Mouse (Mus musculus): ENCODE data around the gene Atp4a. TPM values are rescaled to one million over a fixed set of nuclear protein-coding genes. Genes with fewer than 3 reads are reported as not detected.

The Atp4a gene
- 0.50 and 0.60 TPM in 2 replicates for polyA plus RNA-seq (2016; fragmentation: Nextera tagmentation; extraction: Ambion mirVana)

DNA sequence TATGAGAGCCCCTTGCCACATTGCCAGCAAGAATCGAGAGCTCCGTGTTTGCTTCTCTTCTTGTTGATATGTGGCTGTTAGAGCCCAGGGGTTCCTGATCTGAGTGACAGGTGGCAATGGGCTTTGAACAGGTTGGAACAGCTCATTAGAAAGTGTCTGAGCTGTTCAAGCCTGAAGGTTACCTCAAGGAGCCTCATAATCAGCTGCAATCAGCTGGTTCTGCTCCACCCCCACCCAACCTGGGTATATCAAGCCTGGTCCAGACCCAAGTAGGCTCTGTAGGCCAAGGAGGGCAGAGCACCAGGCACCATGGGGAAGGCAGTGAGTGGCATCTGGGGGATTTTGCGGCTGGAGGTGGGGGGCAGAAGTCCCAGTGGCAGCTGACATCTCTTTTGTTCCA lies at the start of gene Atp4a:
Gene Atp4a, plus strand, starts transcription at position 268 of the 400 bp plus-strand sequence.
- no peak within 1 kb of the TSS for H3K4me2 ChIP-seq
- 0 out of 2 replicates have a peak, but pooled peaks cover under 1% of the 10 kb centered on the region for H3K4me1 ChIP-seq (replicated peaks)
- no peak within 1 kb of the TSS for H3K4me3 ChIP-seq (replicated peaks)
- H3K9me3 ChIP-seq: no peaks in the 10 kb centered on the region
- H3K27me3 ChIP-seq: peaks cover 27% of the 10 kb centered on the region
- H3K27ac ChIP-seq: no peak within 1 kb of the TSS
- WGBS: 77% methylated on average over 3 of the region's 3 CpGs
- no peak within 1 kb of the TSS for H3K9ac ChIP-seq (replicated peaks)
- no peaks in the 10 kb centered on the region for H3K36me3 ChIP-seq
- ATAC-seq (ENCODE audit: insufficient number of reproducible peaks, insufficient read depth, low FRiP score, low TSS enrichment, low read depth): no peak

DNA sequence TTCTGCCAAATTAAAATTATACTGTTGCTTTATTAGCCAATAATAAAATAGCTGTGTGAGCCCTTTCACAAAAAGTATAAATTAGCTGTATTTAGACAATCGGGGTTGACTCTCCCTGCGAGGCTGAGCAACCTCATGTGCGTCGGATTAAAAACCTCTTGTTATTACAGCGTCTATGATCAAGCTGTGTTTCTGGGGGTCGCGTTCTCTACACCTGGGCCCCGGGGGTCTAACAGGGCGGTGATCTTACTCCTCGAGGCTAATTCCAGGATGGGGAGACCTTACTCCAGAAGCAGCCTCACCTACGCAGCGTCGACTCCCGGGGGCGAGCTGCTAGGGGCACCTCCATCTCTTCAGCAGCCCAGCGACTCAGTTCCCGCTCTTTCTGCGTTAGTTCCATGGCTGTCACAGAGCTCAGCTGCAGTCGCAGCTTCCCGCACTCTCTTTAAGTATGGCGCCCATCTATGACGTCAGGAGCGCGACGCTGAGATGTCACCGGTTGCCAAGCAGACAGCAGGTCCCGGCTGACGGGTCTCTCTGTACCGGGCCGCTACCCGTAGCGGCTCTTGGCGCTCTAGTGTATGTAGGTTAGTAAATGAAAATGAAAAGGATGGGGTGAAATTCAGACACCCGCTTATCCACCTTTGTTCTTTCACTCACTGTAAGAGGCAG lies 47.3 kb upstream of the Atp4a start, which contains the start of gene Haus5:
Gene Haus5, minus strand, starts transcription at position 466 of the 672 bp plus-strand sequence.
- H3K36me3 ChIP-seq: peaks cover 29% of the 10 kb centered on the region
- H3K27me3 ChIP-seq: no peaks in the 10 kb centered on the region
- no peaks in the 10 kb centered on the region for H3K9me3 ChIP-seq
- peak within 1 kb of the TSS; percentile 81 for H3K4me2 ChIP-seq
- H3K4me3 ChIP-seq (replicated peaks): peak within 1 kb of the TSS; percentile 64
- peak within 1 kb of the TSS; percentile 41; the same call in 1 of the 2 replicates for H3K27ac ChIP-seq
- peaks cover 8% of the 10 kb centered on the region for H3K4me1 ChIP-seq (replicated peaks)
- WGBS: under 1% methylated on average over 34 of the region's 34 CpGs
- peak within 1 kb of the TSS; percentile 70 for H3K9ac ChIP-seq (replicated peaks)
- ATAC-seq (ENCODE audit: insufficient number of reproducible peaks, insufficient read depth, low FRiP score, low TSS enrichment, low read depth): peak; percentile 86

DNA sequence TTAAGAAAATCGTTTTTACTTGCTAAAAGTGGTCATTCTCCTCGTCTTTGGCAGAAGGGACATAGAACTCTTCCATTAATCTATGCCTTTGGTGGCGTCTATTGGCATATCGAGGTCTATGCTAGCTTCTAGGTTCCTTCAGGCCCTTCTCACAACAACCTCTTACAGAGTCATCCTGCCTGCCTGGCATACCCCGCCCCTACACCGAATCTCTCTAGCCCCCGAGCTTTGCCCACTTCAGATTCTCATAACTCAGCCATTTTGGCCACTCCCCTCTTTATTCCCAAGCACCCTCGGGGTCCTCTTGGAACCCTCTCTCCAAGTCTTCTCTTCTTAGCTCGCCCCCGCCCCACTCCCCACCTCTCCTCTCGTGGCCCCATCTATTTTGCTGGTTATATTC lies 46.7 kb upstream of the Atp4a start:
- H3K4me2 ChIP-seq: peak overlapping the region; percentile 81
- ATAC-seq (ENCODE audit: insufficient number of reproducible peaks, insufficient read depth, low FRiP score, low TSS enrichment, low read depth): no peak; the same call in 1 of the 2 replicates
- H3K9me3 ChIP-seq: no peaks in the 10 kb centered on the region
- peak overlapping the region; percentile 41; the same call in 1 of the 2 replicates for H3K27ac ChIP-seq
- H3K9ac ChIP-seq (replicated peaks): peak overlapping the region; percentile 70
- peak overlapping the region; percentile 64 for H3K4me3 ChIP-seq (replicated peaks)
- 7% methylated on average over 11 of the region's 11 CpGs for WGBS
- peaks cover 23% of the 10 kb centered on the region for H3K36me3 ChIP-seq
- H3K27me3 ChIP-seq: no peaks in the 10 kb centered on the region
- H3K4me1 ChIP-seq (replicated peaks): peaks cover 8% of the 10 kb centered on the region

DNA sequence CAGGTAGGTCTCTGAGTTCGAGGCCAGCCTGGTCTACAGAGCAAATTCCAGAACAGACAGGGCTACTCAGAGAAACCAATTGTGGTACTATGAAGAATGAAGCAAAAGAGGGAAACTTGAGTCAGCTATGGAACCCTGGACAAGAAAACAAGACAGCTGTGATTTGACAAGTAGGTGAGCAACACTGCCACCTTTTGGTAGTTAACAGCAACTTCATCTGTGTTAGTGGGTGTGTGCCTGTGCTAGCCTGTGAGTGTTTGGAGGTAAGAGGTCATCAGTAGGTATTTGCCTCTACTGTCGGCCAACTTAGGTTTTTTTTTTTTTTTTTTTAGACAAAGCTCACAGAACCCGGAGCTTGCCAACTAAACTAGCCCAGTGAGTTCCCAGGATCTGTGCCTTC lies 42.8 kb upstream of the Atp4a start:
- WGBS: 41% methylated on average over 3 of the region's 3 CpGs
- ATAC-seq (ENCODE audit: insufficient number of reproducible peaks, insufficient read depth, low FRiP score, low TSS enrichment, low read depth): no peak
- no peaks in the 10 kb centered on the region for H3K9me3 ChIP-seq
- H3K4me2 ChIP-seq: no peak overlapping the region
- peaks cover 6% of the 10 kb centered on the region for H3K4me1 ChIP-seq (replicated peaks)
- no peak overlapping the region for H3K9ac ChIP-seq (replicated peaks)
- H3K4me3 ChIP-seq (replicated peaks): no peak overlapping the region
- H3K27ac ChIP-seq: no peak overlapping the region
- H3K27me3 ChIP-seq: no peaks in the 10 kb centered on the region; the same call in 1 of the 2 replicates
- H3K36me3 ChIP-seq: no peaks in the 10 kb centered on the region

DNA sequence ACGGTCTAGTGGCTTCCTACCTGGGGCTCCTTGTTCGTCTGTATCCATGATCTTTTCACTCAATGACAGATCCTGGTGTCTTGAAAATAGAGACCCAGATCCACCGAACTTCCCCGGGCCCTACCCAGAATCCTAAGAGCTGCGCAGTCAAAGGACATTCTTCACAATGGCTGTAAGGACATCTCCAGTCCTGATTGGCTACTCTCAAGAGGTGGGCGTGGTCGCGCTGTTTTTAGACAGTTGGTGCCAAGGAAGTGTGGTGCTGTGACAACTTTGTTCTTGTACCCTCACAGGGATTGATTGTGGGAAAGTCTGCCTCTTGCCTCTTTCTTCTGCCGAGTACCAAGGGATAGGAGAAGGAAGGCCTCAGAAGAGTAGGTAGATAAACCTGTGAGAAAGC lies 40.5 kb upstream of the Atp4a start, which contains the start of gene Pmis2:
Gene Pmis2, minus strand, starts transcription at position 126 of the 400 bp plus-strand sequence.
- 60% methylated on average over 9 of the region's 9 CpGs for WGBS
- Histone ChIP-seq H3K27me3 (no peaks in the 10 kb centered on the region; the same call in 1 of the 2 replicates), H3K4me2 (no peak within 1 kb of the TSS), H3K9me3 (no peaks in the 10 kb centered on the region), H3K4me3 (replicated peaks) (no peak within 1 kb of the TSS), H3K36me3 (no peaks in the 10 kb centered on the region), H3K9ac (replicated peaks) (no peak within 1 kb of the TSS), H3K4me1 (replicated peaks) (no peaks in the 10 kb centered on the region), H3K27ac (no peak within 1 kb of the TSS)
- ATAC-seq (ENCODE audit: insufficient number of reproducible peaks, insufficient read depth, low FRiP score, low TSS enrichment, low read depth): no peak

DNA sequence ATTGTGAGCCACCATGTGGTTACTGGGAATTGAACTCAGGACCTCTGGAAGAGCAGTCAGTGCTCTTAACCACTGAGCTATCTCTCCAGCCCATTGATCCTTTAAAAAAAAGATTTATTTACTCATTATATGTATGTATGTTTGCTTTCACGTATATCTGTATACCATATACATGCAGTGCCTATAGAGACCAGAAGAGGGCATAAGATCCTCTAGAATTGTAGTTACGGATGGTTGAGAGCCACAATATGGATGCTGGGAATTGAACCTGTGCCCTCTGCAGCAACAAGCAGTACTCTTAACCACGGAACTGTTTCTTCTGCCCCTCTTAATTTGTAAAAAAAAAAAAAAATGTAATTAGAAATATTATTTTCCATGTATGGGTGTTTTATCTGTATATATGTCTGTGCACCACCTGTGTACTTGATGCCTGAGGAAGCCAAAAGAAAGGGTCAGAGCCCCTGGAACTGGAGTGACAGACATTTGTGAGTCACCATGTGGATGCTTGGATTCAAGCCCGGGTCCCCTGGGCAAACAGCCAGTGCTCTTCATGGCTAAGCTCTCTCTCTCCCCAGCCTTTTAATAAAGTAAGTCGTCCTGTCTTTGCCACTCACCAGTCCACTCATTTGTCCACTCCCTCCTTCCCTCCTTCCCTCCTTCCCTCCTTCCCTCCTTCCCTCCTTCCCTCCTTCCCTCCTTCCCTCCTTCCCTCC lies 33.6 kb upstream of the Atp4a start:
- Histone ChIP-seq H3K9me3 (no peaks in the 10 kb centered on the region), H3K4me3 (replicated peaks) (no peak overlapping the region), H3K27me3 (no peaks in the 10 kb centered on the region), H3K9ac (replicated peaks) (no peak overlapping the region), H3K27ac (no peak overlapping the region), H3K36me3 (no peaks in the 10 kb centered on the region), H3K4me1 (replicated peaks) (no peaks in the 10 kb centered on the region), H3K4me2 (no peak overlapping the region)
- 72% methylated on average over 5 of the region's 5 CpGs for WGBS
- no peak for ATAC-seq (ENCODE audit: insufficient number of reproducible peaks, insufficient read depth, low FRiP score, low TSS enrichment, low read depth)

DNA sequence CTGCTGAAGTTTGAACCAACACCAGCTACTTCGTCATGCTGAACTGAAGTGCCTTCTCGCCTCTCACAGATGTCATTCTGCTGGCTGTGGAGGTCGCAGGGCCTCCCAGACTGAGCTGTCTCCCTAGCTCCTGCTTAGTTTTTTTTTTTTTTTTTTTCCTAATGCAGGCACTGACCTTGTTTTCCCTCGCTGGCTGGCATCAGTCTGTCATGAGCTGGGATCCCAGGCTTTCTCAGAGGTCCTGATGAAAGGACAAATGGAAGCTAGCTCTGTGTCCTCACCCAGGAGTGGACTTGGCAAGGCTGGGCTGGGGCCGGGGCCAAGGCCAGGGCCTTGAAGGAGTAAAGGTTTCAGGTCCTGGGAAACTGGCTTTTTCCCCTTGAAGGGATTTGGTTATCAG lies 30.1 kb upstream of the Atp4a start:
- WGBS: 64% methylated on average over 5 of the region's 5 CpGs
- no peak for ATAC-seq (ENCODE audit: insufficient number of reproducible peaks, insufficient read depth, low FRiP score, low TSS enrichment, low read depth)
- H3K27ac ChIP-seq: no peak overlapping the region

DNA sequence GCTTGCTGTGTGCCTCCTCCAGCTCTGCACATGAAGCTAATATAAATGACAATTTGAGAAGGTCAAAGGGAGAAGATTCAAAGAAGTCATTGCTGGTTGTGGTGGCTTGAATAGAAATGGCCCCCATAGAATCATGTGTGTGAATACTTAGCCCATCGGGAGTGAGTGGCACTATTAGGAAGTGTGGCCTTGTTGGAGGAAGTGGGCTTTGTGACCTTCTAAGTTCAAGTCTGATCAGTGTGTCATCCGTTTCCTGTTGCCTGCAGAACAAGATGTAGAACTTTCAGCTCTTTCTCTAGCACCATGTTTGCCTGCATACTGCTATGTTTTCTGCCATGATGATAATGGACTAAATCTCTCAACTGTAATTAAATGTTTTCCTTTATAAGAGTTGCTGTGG lies 28.6 kb upstream of the Atp4a start:
- ATAC-seq (ENCODE audit: insufficient number of reproducible peaks, insufficient read depth, low FRiP score, low TSS enrichment, low read depth): no peak
- H3K9me3 ChIP-seq: no peaks in the 10 kb centered on the region
- no peaks in the 10 kb centered on the region for H3K36me3 ChIP-seq
- peaks cover 22% of the 10 kb centered on the region for H3K27me3 ChIP-seq
- no peak overlapping the region for H3K27ac ChIP-seq
- WGBS: 81% methylated on average over 2 of the region's 2 CpGs
- H3K4me3 ChIP-seq (replicated peaks): no peak overlapping the region
- H3K4me1 ChIP-seq (replicated peaks): no peaks in the 10 kb centered on the region
- H3K4me2 ChIP-seq: no peak overlapping the region
- no peak overlapping the region for H3K9ac ChIP-seq (replicated peaks)

More for the DNA sequence above, 30.1 kb upstream of the Atp4a start:
- Histone ChIP-seq H3K4me1 (replicated peaks) (no peaks in the 10 kb centered on the region), H3K4me2 (no peak overlapping the region), H3K9ac (replicated peaks) (no peak overlapping the region), H3K36me3 (no peaks in the 10 kb centered on the region), H3K27me3 (peaks cover 7% of the 10 kb centered on the region), H3K4me3 (replicated peaks) (no peak overlapping the region), H3K9me3 (no peaks in the 10 kb centered on the region)

DNA sequence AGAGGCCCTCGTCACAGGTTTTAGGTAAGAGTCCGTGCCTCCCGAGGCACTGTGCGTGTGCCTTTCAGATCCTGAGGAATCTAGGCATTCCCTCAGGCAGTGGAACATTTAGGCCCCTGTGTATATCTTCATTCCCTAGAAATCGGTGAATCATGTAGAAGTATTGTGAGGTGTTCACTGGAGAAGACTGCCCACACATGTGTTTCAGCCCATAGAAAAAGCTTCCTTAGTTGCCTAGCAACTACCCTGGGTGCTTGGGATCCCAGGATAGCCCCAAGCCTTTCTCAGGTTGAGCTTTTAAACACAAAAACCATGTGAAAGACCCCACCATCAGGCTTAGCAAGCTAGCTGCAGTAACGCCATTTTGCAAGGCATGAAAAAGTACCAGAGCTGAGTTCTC lies 23.7 kb upstream of the Atp4a start:
- Histone ChIP-seq H3K27ac (no peak overlapping the region), H3K27me3 (peaks cover 23% of the 10 kb centered on the region), H3K4me1 (replicated peaks) (no peaks in the 10 kb centered on the region), H3K9ac (replicated peaks) (no peak overlapping the region), H3K4me3 (replicated peaks) (no peak overlapping the region), H3K9me3 (no peaks in the 10 kb centered on the region), H3K36me3 (no peaks in the 10 kb centered on the region), H3K4me2 (no peak overlapping the region)
- ATAC-seq (ENCODE audit: insufficient number of reproducible peaks, insufficient read depth, low FRiP score, low TSS enrichment, low read depth): no peak
- WGBS: 77% methylated on average over 6 of the region's 6 CpGs

DNA sequence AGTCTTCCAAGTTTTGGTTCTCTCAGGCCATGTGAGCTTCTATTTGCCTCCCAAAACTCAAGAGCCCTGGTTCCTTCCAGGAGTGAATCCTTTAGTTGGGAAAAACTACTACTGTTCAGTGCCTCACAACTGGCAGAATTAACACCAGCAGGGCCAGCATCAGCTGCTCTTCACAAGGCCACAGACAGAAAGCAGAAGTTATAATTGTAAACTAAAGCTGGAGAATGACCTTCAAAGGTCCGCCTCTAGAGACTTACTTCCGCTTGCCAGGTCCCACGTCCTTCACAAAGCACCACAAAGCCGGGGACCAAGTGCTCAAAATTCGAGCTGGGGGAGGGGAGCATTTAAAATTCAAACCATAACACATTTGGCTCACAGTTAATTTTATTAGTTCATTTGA lies 13.9 kb upstream of the Atp4a start:
- Histone ChIP-seq H3K4me2 (no peak overlapping the region), H3K9me3 (peaks cover 3% of the 10 kb centered on the region; the same call in 1 of the 2 replicates), H3K27ac (no peak overlapping the region), H3K9ac (replicated peaks) (no peak overlapping the region), H3K36me3 (no peaks in the 10 kb centered on the region), H3K4me3 (replicated peaks) (no peak overlapping the region), H3K4me1 (replicated peaks) (no peaks in the 10 kb centered on the region), H3K27me3 (0 out of 2 replicates have a peak, but pooled peaks cover 8% of the 10 kb centered on the region)
- WGBS: 72% methylated on average over 5 of the region's 5 CpGs
- ATAC-seq (ENCODE audit: insufficient number of reproducible peaks, insufficient read depth, low FRiP score, low TSS enrichment, low read depth): no peak

DNA sequence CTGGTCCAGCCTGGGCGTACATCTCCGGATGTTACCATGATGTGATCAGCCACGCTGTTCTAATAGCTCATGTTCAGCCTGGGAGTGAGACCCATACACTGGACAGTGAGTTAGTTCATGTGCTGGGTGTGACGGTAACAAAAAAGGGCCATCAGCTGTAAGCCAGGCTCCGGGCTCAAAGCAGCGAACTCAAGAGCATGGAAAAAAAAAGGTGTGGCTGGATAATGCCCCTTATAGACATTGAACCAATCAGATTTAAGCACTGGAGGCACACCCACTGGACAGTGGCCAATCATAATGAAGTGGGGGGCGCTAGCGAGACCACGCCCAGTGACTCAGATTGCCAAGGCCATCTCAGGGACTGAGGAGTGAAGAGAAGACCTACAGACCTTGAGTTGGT lies 13.4 kb upstream of the Atp4a start, which contains the start of gene 2200002J24Rik:
Gene 2200002J24Rik, plus strand, starts transcription at position 338 of the 400 bp plus-strand sequence.
- 0 out of 2 replicates have a peak, but pooled peaks cover 8% of the 10 kb centered on the region for H3K27me3 ChIP-seq
- 40% methylated on average over 9 of the region's 9 CpGs for WGBS
- H3K9me3 ChIP-seq: peaks cover 3% of the 10 kb centered on the region; the same call in 1 of the 2 replicates
- H3K27ac ChIP-seq: no peak within 1 kb of the TSS
- no peaks in the 10 kb centered on the region for H3K36me3 ChIP-seq
- H3K9ac ChIP-seq (replicated peaks): no peak within 1 kb of the TSS
- ATAC-seq (ENCODE audit: insufficient number of reproducible peaks, insufficient read depth, low FRiP score, low TSS enrichment, low read depth): no peak
- no peak within 1 kb of the TSS for H3K4me3 ChIP-seq (replicated peaks)
- no peak within 1 kb of the TSS for H3K4me2 ChIP-seq
- H3K4me1 ChIP-seq (replicated peaks): no peaks in the 10 kb centered on the region

Data from limb, embryonic 12.5 days (tissue).